Mouse (Mus musculus): ENCODE measurements around the gene Nt5m.

- no peak for TF ChIP-seq CTCF (IDR thresholded peaks at IDR 0.05)
- TF ChIP-seq EP300 (IDR thresholded peaks at IDR 0.05) = no peak
Measured at GRCm38 (mm10) chr11:59894916-59895315, 55.7 kb downstream of the Nt5m start.

Measured in lung, postnatal 0 days (tissue).